Mouse (Mus musculus) limb, embryonic 14.5 days (tissue): Measurements from ENCODE around the gene Thap3. TPM values are rescaled to one million over a fixed set of nuclear protein-coding genes. Genes with fewer than 3 reads are reported as not detected.

Source experiments
- ATAC-seq: fragments of 200-750 bp; cut with Nextera tagmentation; 2 replicates; pipeline ENCODE4 v1.8.0; 2017; ENCODE audit warnings: low read depth, moderate number of reproducible peaks, moderate TSS enrichment; ENCODE audit not compliant: low FRiP score
- DNase-seq: peaks from one replicate; pipeline ENCODE4 v3.0.0-alpha.2; 2015; ENCODE audit warnings: low spot score
- H3K27ac ChIP-seq: fragments of 300-500 bp; sonication (generic); replicated peaks from 2 replicates; pipeline ENCODE4 v1.5.1; 2014; ENCODE audit warnings: low read depth, mild to moderate bottlenecking, low read length, moderate library complexity, mixed read lengths
- H3K27me3 ChIP-seq: fragments of 300-500 bp; sonication (generic); 2 replicates; pipeline ENCODE4 v1.6.1; 2014; ENCODE audit warnings: low read length, mixed read lengths; ENCODE audit not compliant: control insufficient read depth, insufficient read depth
- H3K36me3 ChIP-seq: fragments of 300-500 bp; sonication (generic); 2 replicates; pipeline ENCODE4 v1.6.1; 2014; ENCODE audit warnings: mild to moderate bottlenecking, low read length, moderate library complexity, mixed read lengths; ENCODE audit not compliant: control insufficient read depth, insufficient read depth
- H3K4me1 ChIP-seq: fragments of 300-500 bp; sonication (generic); 2 replicates; pipeline ENCODE4 v1.6.1; 2014; ENCODE audit warnings: antibody characterized with exemption, low read length, mixed read lengths; ENCODE audit not compliant: control insufficient read depth, insufficient read depth
- H3K4me2 ChIP-seq: fragments of 300-500 bp; sonication (generic); replicated peaks from 2 replicates; pipeline ENCODE4 v1.6.1; 2014; ENCODE audit warnings: low read depth, mild to moderate bottlenecking, low read length, moderate library complexity; ENCODE audit not compliant: severe bottlenecking
- H3K4me3 ChIP-seq: fragments of 300-500 bp; sonication (generic); replicated peaks from 2 replicates; pipeline ENCODE4 v1.5.1; 2014; ENCODE audit warnings: low read length
- H3K9ac ChIP-seq: fragments of 300-500 bp; sonication (generic); 2 replicates; pipeline ENCODE4 v1.6.1; 2014; ENCODE audit warnings: mild to moderate bottlenecking, low read depth, low read length, moderate library complexity; ENCODE audit not compliant: severe bottlenecking
- H3K9me3 ChIP-seq: fragments of 300-500 bp; sonication (generic); 2 replicates; pipeline ENCODE4 v1.6.1; 2016; ENCODE audit warnings: low read length; ENCODE audit not compliant: control insufficient read depth
- POLR2A ChIP-seq: fragments of 200-500 bp; IDR thresholded peaks from 2 replicates; pipeline ENCODE4 v1.8.0; 2012; ENCODE audit warnings: inconsistent platforms, mild to moderate bottlenecking, moderate library complexity, borderline replicate concordance; ENCODE audit not compliant: insufficient read depth, insufficient read length; ENCODE audit errors: extremely low read depth
- WGBS: fragments of 180-500 bp; shearing (Covaris S2); extraction: QIAGEN DNeasy Blood & Tissue Kit; methylation state at CpG from one replicate; pipeline ENCODE4 v1.1.7; 2014; 5-methylcytosine and 5-hydroxymethylcytosine counted together
- polyA plus RNA-seq, 2 experiments: library from polyadenylated mRNA; depleted of rRNA in 1 of 2; stranded (reverse) in 1 of 2; unstranded in 1 of 2; fragments of >200 nt; fragmentation: Nextera tagmentation in 1 of 2; extraction: Ambion mirVana in 1 of 2; gene quantifications; 2 replicates each; pipeline versions ENCODE4 v1.2.1 to v1.2.3; 2012 to 2014

Gene Thap3
- polyA plus RNA-seq, 2 experiments, result 37.5 to 61.6 TPM

GRCm38 (mm10) chr4:152001335-152001734 lies 12.5 kb upstream of the Thap3 start:
- ATAC-seq (no peak), DNase-seq (no peak)
- no peak for TF ChIP-seq POLR2A
- Histone ChIP-seq H3K4me1 (peaks cover 10% of the 10 kb centered on the region; the same call in 1 of the 2 replicates), H3K4me3 (no peak overlapping the region), H3K27ac (no peak overlapping the region), H3K4me2 (no peak overlapping the region), H3K36me3 (no peaks in the 10 kb centered on the region), H3K27me3 (no peaks in the 10 kb centered on the region), H3K9me3 (no peaks in the 10 kb centered on the region), H3K9ac (no peak overlapping the region)
- WGBS, result 67% methylated on average over 4 of the region's 4 CpGs

GRCm38 (mm10) chr4:152000906-152001305 lies 12.1 kb upstream of the Thap3 start:
- no peak overlapping the region for H3K9ac ChIP-seq
- peaks cover 10% of the 10 kb centered on the region; the same call in 1 of the 2 replicates for H3K4me1 ChIP-seq
- H3K4me3 ChIP-seq, result no peak overlapping the region
- WGBS, result 34% methylated on average over 4 of the region's 4 CpGs
- H3K9me3 ChIP-seq, result no peaks in the 10 kb centered on the region
- H3K36me3 ChIP-seq, result no peaks in the 10 kb centered on the region
- ATAC-seq (no peak), DNase-seq (no peak)
- no peak overlapping the region for H3K27ac ChIP-seq
- TF ChIP-seq POLR2A, result no peak
- no peak overlapping the region for H3K4me2 ChIP-seq
- no peaks in the 10 kb centered on the region for H3K27me3 ChIP-seq

- Histone ChIP-seq H3K36me3 (no peaks in the 10 kb centered on the region), H3K4me1 (peaks cover 10% of the 10 kb centered on the region; the same call in 1 of the 2 replicates), H3K4me2 (no peak overlapping the region), H3K9me3 (no peaks in the 10 kb centered on the region), H3K27me3 (no peaks in the 10 kb centered on the region), H3K9ac (no peak overlapping the region), H3K27ac (no peak overlapping the region), H3K4me3 (no peak overlapping the region)
- TF ChIP-seq POLR2A, result no peak
- no peak for DNase-seq
- WGBS, result 66% methylated on average over 3 of the region's 3 CpGs
- ATAC-seq, result no peak
Measured at GRCm38 (mm10) chr4:151999481-151999880, 10.7 kb upstream of the Thap3 start.

GRCm38 (mm10) chr4:151997701-151998100 lies 8.9 kb upstream of the Thap3 start:
- Histone ChIP-seq H3K9ac (no peak overlapping the region), H3K4me3 (peak overlapping the region; percentile 99), H3K4me1 (peaks cover 19% of the 10 kb centered on the region; the same call in 1 of the 2 replicates), H3K27me3 (no peaks in the 10 kb centered on the region), H3K4me2 (peak overlapping the region; percentile 48), H3K36me3 (peaks cover 11% of the 10 kb centered on the region; the same call in 1 of the 2 replicates), H3K9me3 (no peaks in the 10 kb centered on the region), H3K27ac (no peak overlapping the region)
- TF ChIP-seq POLR2A, result no peak
- 64% methylated on average over 3 of the region's 3 CpGs for WGBS
- ATAC-seq (no peak), DNase-seq (no peak)

- Histone ChIP-seq H3K9ac (peak overlapping the region; percentile 77), H3K27ac (peak overlapping the region; percentile 86), H3K4me2 (peak overlapping the region; percentile 48), H3K4me3 (peak overlapping the region; percentile 99), H3K9me3 (no peaks in the 10 kb centered on the region), H3K4me1 (peaks cover 19% of the 10 kb centered on the region; the same call in 1 of the 2 replicates), H3K36me3 (peaks cover 20% of the 10 kb centered on the region), H3K27me3 (no peaks in the 10 kb centered on the region)
- TF ChIP-seq POLR2A, result no peak
- no peak for DNase-seq
- 4% methylated on average over 13 of the region's 13 CpGs for WGBS
- ATAC-seq, result no peak
Measured at GRCm38 (mm10) chr4:151996951-151997222, 8.1 kb upstream of the Thap3 start.

- Histone ChIP-seq H3K36me3 (peaks cover 25% of the 10 kb centered on the region), H3K4me1 (peaks cover 19% of the 10 kb centered on the region; the same call in 1 of the 2 replicates), H3K9me3 (no peaks in the 10 kb centered on the region), H3K27me3 (no peaks in the 10 kb centered on the region), H3K27ac (peak within 1 kb of the TSS; percentile 86), H3K4me3 (peak within 1 kb of the TSS; percentile 99), H3K4me2 (peak within 1 kb of the TSS; percentile 71), H3K9ac (peak within 1 kb of the TSS; percentile 92)
- DNase-seq (peak; percentile 100), ATAC-seq (peak; percentile 96)
- 4% methylated on average over 58 of the region's 94 CpGs for WGBS
- 0 out of 2 replicates have a peak, but pooled peaks have one; percentile 0 for TF ChIP-seq POLR2A
Measured at GRCm38 (mm10) chr4:151996173-151996950, 7.6 kb upstream of the Thap3 start, which contains the start of gene Phf13. Gene Phf13, minus strand, starts transcription at chr4:151996258.
